Mouse (Mus musculus): ENCODE measurements at regions not wholly inside any gene's neighbourhood (a gene's known extent, or its start where the extent isn't known, plus 50 kb on each side); places are given as distances from the start of the nearest gene placed in this dataset.
A peak's percentile ranks its signal among the peaks of the same experiment; 100 is the strongest.
"Not testable (repeated sequence)": the region's sequence is repeated elsewhere in the genome, so short reads cannot be mapped to it uniquely, and the experiment has no call there.

DNA sequence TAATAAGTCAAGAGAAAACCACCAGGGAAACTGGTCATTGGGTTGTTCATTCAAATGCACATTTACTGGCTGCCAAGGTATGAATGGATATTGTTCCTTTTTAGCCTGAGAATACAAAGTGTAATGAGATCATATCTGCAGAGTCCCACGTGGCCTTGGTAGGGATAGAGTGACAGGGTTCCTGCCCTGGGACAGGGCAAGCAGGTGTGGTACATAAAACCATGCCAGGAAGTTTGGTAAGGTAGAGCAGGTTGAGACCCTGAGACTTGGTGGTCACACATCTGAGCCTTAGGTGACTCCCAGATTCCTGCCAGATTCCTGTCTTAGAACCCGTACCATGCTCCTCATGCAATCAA is 320.5 kb downstream of the Tm4sf1 start:
- no peak for DNase-seq (ENCODE audit: low read depth, low spot score)

DNA sequence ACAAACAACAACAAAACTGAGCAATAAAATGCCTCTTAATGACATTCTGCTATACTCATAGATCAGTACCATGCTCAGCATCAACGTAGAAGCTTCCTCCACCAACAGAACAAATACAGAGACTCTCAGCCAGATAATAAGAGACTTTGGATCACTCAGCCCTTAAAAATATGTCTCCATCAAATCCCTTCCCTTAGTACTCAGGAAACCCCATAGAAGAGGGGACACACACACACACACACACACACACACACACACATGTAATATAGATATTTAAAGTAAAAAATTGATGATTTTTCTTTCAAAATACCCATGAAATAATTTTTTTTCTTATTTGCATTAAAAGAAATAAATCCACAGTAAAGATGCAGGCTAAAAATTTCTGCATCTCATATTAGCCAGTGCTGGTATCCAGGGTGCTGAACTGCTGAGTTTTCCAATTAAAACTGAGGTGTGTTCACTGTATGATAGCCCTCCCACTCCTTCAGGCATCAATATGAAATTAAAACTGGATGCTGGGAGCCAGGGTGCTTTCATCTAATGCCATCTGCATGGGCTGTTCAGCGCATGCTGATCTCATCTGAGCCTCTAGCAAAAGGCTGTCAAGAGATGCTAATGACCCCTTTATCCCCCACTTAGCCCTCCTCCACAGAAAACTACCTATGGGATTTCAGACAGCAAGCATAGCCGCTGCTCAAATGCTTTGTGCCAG is 321.0 kb downstream of the Tm4sf1 start:
- no peak for DNase-seq (ENCODE audit: low read depth, low spot score)

DNA sequence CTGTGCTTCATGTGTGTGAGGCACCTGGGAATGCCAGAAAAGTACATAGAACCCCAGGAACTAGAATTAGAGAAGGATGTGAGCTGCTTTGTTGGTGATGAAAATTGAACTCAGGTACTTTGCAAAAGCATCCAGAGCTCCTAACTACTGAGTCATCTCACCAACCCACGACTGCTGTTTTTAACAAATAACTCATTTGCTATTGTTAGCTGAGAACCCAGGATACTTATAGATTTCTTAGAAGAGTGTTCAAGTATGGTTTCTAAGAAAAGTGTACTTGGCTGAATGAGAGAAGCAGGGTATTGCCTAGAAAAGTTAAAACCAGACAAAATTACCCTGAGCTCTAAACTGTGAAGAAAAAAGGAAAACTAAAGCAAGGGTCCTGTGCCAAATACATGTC is 335.8 kb downstream of the Tm4sf1 start:
- peak; percentile 36 for DNase-seq (ENCODE audit: low read depth, low spot score)

DNA sequence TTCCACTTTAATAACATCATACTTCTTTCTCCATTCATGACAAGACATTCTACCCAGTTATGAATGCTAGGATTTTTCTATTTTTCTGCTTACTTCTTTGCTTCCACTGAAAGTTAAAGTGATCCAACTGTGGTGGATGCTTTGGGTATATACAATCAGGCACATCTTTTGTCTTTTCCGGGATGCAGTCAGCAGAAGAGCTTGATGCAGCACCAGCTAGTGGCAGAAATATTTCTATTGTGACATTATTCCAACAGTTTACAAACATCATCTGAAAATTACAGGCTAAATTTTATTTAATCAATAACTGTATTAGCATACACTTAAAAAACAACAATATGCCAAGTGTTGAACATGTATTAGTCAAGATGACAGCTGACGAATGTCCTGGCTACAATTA is 336.3 kb downstream of the Tm4sf1 start:
- no peak for DNase-seq (ENCODE audit: low read depth, low spot score)

DNA sequence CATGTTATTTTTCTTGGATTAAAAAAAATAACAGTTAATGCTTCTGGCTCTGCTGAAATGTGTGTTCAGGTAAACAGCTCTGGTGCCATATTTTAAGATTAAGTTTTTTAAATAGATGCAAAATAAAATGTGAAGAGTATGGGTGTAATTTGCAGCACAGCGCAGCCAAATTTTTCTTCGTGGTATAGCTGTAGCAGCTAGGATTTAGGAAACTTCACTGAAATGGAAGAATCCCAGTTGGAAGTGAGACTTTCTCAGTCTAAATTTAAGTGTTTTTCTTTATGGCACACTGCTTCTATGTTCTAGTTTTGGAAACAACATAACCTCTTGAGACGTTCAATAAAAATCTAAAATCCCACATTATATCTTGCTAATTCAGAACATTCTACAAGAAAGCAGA is 337.6 kb downstream of the Tm4sf1 start:
- DNase-seq (ENCODE audit: low read depth, low spot score) = no peak

DNA sequence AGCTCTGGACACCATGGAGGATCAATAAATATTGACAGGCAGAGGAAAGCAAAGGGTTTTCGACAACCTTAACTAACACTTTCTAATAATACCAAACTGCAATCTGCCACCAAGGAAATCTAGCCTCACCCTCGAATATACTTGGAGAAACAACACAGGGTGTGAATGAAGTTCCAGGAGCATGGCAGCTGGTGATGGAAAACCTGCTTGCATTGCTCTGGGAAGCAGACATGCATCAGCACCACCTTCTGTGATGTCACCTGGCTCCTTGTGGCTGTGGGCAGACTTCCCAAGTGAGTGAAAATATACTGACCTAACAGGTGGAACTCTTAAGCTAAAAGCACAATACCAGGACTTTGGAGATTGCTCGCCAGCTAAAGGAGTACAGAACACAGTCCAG is 338.5 kb downstream of the Tm4sf1 start:
- DNase-seq (ENCODE audit: low read depth, low spot score) = peak; percentile 27

DNA sequence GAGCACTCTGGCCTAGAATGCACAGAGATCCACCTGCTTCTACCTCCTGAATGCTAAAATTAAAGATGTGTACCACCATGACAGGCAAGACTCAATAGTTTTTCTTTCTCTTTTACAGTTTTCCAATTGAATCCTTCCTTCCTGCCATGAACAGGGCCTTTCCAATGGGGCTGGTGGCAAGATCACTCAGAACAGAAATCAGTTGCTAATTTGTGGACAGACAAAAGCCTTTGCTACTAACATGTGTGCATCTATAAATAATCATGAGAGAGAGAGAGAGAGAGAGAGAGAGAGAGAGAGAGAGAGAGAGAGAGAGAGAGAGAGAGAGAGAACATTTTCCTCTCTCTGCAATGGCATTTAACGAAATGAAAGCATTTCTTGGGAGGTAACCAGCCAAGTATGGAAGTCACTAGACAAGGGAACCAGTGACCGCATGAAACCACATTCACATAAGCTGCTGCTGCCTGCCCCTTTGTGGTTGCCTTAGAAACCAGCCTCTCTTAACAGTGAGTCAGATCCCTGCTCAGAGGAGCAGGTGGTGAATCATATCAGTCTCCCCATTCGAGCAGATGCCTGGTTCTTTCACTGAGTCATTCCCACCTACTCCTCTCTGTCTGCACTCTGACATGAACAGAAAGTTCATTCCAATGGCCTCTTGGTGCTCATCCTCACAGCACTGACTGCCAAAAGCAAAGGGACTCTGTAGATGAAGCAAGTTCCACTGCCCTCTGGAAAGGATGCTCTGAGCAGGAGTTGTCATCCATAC is 339.4 kb downstream of the Tm4sf1 start:
- DNase-seq (ENCODE audit: low read depth, low spot score) = peak; percentile 99

DNA sequence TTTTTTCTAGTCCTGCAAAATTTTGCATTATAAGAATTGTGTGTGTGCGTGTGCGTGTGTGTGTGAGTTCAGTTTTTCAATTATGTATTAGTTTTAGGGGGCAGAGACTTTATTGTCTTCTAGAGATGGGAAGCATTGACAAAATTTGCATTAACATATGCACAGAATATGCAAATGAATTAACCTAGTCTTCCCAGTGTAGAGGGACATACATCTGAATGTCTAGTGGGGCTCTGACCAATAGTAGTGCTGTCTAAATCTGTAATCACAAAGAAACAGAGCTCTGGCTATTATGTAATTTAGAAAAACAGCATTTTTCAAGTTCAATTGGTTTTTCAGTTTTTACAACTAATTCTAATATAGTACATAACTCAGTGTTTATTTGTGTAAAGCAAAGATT is 344.8 kb downstream of the Tm4sf1 start:
- no peak for DNase-seq (ENCODE audit: low read depth, low spot score)

DNA sequence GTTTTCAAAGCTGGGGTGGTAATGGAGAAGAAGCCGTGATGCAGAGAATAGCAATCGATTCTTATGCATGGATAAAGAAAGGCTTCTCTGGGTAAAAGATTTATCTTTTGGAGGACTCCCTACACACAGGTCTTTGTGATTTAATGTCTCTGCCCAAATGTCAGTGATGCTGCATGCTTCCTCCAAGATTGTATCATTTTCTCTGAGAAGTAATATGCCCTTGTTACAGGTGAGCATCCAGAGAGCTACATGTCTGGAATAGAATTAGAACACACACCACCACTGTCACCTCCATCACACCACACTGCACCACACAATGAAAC is 346.0 kb downstream of the Tm4sf1 start:
- no peak for DNase-seq (ENCODE audit: low read depth, low spot score)

DNA sequence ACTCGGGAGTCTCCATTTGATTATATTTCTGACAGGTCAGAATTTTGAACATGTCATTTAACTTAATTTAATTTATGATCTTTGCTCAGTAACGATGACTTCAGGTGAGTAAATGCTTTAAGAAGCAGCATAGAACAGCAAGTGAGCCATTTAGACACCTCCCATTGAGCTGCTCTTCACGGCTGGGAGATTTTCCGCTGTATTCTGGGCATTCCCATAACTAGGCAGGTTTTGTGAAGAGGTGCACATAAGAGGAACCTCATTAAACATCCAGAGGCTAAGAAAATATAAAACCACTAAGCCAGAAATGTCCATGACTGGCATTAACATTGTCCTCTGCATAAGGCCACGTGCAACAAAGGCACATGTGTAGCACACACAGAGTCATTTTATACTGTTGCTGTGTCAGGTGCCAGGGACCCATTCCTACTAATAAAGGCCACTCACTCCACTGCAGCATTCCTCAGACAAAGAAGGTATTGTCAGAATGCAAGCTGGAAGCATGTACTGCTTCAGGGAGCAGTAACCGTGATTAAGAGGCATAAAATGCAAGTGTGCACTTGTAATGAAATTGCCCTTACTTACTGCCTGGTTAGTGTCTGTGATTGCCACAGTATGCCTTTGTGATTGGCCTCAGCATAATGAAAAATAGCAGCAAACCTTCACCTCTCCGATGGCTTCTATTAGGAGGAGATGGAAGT is 346.5 kb downstream of the Tm4sf1 start:
- no peak for DNase-seq (ENCODE audit: low read depth, low spot score)

DNA sequence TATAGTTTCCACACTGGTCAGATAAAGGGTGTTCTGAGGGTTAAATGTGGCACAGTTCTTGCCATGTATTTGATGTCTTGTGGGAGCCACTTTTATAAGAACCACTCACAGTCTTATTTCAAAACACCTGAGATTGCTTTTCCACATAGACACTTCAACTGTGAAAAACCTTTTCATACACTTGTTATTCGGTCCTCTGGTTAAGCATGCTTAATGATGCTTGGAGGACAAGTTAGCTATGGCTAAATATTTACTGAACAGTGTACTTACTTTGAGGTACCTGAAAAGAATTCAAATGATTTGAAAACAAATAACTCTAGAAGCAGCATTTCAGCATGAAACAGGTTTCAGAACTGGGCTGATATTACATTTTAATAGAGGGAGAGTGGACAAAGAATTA is 359.2 kb downstream of the Tm4sf1 start:
- not testable (repeated sequence) for DNase-seq (ENCODE audit: low read depth, low spot score)

DNA sequence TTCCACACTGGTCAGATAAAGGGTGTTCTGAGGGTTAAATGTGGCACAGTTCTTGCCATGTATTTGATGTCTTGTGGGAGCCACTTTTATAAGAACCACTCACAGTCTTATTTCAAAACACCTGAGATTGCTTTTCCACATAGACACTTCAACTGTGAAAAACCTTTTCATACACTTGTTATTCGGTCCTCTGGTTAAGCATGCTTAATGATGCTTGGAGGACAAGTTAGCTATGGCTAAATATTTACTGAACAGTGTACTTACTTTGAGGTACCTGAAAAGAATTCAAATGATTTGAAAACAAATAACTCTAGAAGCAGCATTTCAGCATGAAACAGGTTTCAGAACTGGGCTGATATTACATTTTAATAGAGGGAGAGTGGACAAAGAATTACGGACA is 372.8 kb downstream of the Tm4sf1 start:
- not testable (repeated sequence) for DNase-seq (ENCODE audit: low read depth, low spot score)

DNA sequence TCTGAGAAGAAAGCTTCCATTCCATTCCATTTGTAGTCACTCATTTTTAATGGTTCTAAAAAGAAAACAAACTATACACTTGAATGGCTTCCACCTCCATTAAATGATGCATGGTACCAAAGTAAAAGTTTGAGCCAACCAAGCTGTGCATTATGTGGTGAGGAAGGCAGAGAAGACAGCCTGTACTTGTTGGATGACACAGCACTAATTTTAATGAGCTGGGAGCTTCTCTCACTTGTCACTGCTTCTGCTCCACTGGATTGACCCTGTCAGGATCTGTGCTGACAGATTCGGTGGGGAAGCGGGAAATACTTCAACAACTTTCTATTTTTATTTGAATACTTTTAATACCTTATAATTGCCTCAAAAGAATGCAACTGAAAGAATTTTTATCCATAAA is 403.3 kb downstream of the Tm4sf1 start:
- DNase-seq (ENCODE audit: low read depth, low spot score) = no peak

DNA sequence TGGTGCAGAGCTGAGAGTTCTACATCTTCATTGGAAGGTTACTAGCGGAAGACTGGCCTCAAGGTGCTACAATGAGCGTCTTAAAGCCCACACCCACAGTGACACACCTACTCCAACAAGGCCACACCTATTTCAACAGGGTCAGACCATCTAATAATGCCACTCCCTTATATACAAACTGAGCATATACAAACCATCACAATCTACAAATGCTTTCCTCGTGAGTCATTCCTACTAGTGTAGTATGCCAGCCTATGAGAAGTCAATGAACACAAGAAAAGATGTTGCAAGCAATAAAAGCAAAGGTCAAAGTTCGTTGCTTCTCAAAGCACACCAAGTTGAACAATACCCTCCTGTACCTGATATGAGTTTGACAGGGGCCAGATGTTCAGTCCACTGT is 424.7 kb downstream of the Tm4sf1 start:
- DNase-seq (ENCODE audit: low read depth, low spot score) = peak; percentile 53

DNA sequence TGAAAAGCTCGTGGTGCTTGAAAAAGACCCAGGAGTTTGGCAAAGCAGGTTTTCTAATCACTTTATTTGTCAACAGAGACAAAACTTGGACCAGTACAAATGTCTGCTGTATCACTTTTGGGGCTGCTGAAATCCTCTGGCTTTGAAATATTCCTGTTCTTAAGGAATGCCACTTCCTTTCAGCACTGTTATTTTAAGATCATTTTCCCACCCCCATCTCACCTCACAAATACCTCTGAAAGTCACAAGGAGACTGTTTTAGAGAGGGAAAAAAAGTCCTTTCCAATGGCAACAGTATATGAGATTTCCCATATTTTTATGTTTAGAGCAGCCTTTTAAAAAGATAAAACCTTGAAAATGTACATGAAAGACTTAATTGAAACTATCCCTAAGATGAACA is 438.2 kb downstream of the Tm4sf1 start:
- no peak for DNase-seq (ENCODE audit: low read depth, low spot score)

DNA sequence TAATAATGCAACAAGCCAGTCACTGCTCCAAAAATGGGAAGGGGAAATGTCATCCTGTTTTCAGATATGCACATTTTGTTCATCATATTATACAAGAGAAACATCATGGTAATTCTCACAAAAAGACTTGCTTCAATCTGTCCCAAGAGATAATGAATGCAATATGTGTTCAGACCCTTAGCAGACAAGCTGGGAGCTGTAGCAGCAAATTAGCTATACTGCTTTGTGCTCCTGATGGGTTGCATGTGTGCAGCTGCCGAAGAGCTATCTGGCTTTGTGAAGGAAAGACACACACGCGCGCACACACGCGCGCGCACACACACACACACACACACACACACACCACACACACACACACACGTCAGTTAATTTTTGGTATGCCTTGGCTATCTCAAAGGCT is 441.9 kb downstream of the Tm4sf1 start:
- DNase-seq (ENCODE audit: low read depth, low spot score) = no peak

DNA sequence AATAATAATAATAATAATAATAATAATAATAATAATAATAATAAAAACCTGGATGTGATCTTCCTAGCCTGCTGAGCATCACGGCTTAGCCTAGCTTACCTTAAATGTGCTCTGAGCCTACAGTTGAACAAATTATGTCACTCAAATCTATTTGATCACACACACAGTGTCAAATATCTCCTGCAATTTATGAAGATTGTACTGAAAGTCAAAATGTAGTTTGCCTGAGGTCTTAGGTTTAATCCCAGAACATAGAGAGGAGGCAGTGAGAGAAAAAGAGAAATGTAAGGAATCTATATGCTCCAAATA is 456.4 kb downstream of the Tm4sf1 start:
- no peak for DNase-seq (ENCODE audit: low read depth, low spot score)

DNA sequence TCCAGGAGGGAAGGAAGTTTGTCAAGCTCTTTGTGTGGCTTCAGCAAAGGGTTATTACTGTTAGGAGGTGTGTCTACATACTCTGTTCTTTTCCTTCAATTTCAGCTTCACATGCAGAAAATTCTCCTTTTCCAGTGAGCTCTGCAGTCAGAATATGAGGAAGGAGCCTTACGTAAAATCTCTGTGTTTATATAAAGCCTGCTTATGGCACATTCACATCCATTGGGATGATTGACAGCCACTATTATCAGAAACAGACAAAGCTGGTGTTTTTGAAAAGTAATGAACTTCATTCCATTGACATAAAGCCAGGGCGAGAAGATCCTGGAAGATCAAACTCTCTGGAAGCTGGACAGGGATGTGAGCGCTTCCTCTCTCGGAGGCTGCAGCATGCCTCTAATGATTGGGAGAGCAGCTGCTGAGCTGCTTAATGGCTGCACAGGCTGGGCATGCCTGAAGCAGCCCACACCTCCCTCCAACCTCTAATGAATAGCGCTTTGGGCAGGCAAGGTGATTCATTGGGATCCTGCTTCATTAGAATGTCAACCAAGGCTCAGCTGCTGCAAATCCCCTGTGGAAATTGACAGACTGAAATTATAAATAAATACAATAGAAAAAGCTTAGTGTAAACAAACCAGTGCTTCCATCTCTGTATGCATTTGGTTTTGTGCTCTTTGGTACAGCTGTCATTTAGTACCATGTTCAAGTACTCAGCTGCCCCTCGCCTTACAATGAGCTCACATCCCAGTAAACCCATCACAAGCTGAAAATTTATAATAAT is 456.9 kb downstream of the Tm4sf1 start:
- no peak for DNase-seq (ENCODE audit: low read depth, low spot score)

DNA sequence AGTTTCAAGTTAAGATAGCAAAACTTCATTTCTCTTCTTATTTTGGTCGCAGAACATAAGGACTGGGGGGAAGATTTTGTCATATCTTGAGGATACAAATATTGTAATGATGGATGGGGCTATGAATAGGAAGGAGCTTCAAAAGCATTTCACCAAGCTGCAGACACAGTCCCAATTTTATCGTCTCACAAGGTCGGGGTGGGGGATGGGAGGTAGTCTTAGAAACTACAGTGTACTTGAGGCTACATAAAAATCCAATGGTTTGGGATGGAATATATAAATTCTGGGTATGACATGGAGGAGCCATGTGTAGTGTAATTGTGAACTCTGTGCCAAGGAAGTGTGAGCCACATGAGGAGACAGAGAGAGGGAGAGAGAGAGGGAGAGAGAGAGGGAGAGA is 464.6 kb downstream of the Tm4sf1 start:
- no peak for DNase-seq (ENCODE audit: low read depth, low spot score)

DNA sequence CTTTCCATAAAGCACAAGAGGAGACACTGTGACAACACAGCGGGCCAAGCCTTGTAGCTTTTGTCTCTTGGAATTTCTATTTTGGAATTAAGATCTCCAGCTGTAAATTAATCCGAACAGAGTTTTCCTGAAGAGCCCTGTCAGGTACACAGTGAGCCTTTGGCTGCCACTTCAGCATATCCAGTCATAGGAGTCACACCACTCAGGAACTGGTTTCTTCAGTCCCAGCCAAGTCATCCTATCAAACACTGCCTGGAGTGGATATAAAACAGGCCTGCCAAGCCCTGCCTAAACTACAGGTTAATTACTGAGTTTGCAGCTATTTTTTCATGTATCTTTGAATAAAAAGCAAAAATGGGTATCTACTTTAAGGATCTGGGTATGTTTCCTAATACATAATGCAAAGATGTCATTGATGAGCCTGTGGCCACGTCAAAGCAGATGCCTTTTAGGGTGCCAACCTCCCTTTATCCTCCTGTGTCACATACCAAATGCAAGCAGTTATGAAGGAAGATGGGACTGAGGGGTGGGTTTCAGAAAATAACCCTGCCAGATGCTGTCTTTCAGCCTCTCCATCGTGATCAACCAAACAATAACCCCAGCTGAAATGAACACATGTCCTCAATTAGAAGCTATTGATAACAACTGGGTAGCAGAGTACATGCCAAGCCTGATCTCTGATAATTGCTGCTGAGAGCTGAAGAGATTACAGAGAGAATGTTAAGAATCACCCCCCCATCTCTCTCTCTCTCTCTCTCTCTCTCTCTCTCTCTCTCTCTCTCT is 471.3 kb downstream of the Tm4sf1 start:
- no peak for DNase-seq (ENCODE audit: low read depth, low spot score)

DNA sequence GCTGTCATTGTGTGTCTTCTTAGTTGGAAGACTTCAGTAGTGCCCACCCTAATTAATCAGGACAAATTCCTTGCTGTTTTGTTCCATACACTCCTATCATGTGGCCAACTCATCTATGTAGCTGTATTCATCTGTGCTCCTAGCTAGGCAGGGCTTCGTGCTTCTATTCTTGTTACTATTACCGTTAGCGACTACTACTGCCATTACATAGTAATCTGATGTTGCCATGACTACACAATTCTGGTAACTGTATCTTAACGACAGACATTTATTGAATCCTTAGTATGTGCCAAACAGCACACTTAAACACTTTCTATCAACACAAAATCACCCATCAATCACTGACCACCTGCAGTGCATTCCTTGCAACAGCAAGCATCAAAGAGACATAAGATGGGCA is 477.6 kb downstream of the Tm4sf1 start:
- DNase-seq (ENCODE audit: low read depth, low spot score) = no peak

All from 3T3-L1 (cell line).